Mouse (Mus musculus) midbrain, postnatal 0 days (tissue): ENCODE results near the gene Tyro3. TPM values are rescaled to one million over a fixed set of nuclear protein-coding genes. Genes with fewer than 3 reads are reported as not detected.

Source experiments
- ATAC-seq: fragments of 200-750 bp; cut with Nextera tagmentation; 2 replicates; pipeline ENCODE4 v1.8.0; 2017; ENCODE audit warnings: moderate number of reproducible peaks, mild to moderate bottlenecking, moderate TSS enrichment, moderate library complexity; ENCODE audit not compliant: low FRiP score
- DNase-seq: peaks from one replicate; pipeline ENCODE4 v3.0.0-alpha.2; 2015; ENCODE audit warnings: low spot score
- H3K27ac ChIP-seq: fragments of 300-500 bp; sonication (generic); 2 replicates; pipeline ENCODE4 v1.5.1; 2014; ENCODE audit warnings: low read depth, mild to moderate bottlenecking, low read length, mixed read lengths
- H3K27me3 ChIP-seq: fragments of 300-500 bp; sonication (generic); 2 replicates; pipeline ENCODE4 v1.6.1; 2014; ENCODE audit warnings: low read length, control low read depth, mixed read lengths; ENCODE audit not compliant: insufficient read depth
- H3K36me3 ChIP-seq: fragments of 300-500 bp; sonication (generic); 2 replicates; pipeline ENCODE4 v1.6.1; 2014; ENCODE audit warnings: low read length, control low read depth, mixed read lengths; ENCODE audit not compliant: insufficient read depth
- H3K4me1 ChIP-seq: fragments of 300-500 bp; sonication (generic); 2 replicates; pipeline ENCODE4 v1.6.1; 2014; ENCODE audit warnings: mild to moderate bottlenecking, control low read depth, antibody characterized with exemption, low read length, mixed read lengths; ENCODE audit not compliant: insufficient read depth
- H3K4me2 ChIP-seq: fragments of 300-500 bp; sonication (generic); 2 replicates; pipeline ENCODE4 v1.6.1; 2014; ENCODE audit warnings: low read depth, mild to moderate bottlenecking, low read length, mixed read lengths; ENCODE audit not compliant: poor library complexity, severe bottlenecking
- H3K4me3 ChIP-seq: fragments of 300-500 bp; sonication (generic); 2 replicates; pipeline ENCODE4 v1.5.1; 2014; ENCODE audit warnings: low read depth, mild to moderate bottlenecking, low read length, moderate library complexity
- H3K9ac ChIP-seq: fragments of 300-500 bp; sonication (generic); replicated peaks from 2 replicates; pipeline ENCODE4 v1.6.1; 2014; ENCODE audit warnings: mild to moderate bottlenecking, low read length, moderate library complexity, mixed read lengths; ENCODE audit not compliant: poor library complexity, severe bottlenecking
- H3K9me3 ChIP-seq: fragments of 300-500 bp; sonication (generic); 2 replicates; pipeline ENCODE4 v1.6.1; 2016; ENCODE audit warnings: low read length, control low read depth
- CTCF ChIP-seq: IDR thresholded peaks from 2 replicates; pipeline ENCODE4 v1.5.1; 2016; ENCODE audit warnings: antibody characterized with exemption, mild to moderate bottlenecking
- WGBS: fragments of 180-500 bp; shearing (Covaris S2); extraction: QIAGEN DNeasy Blood & Tissue Kit; methylation state at CpG from one replicate; pipeline ENCODE4 v1.1.7; 2014; 5-methylcytosine and 5-hydroxymethylcytosine counted together
- polyA plus RNA-seq: library from polyadenylated mRNA; unstranded; fragments of >200 nt; fragmentation: Nextera tagmentation; extraction: Ambion mirVana; gene quantifications from 2 replicates; pipeline ENCODE4 v1.2.1, GENCODE M21; 2015
- total RNA-seq: library from RNA; depleted of rRNA; stranded (reverse); fragments of >200 nt; gene quantifications from 2 replicates; pipeline ENCODE4 v1.2.3, GENCODE M21; 2014

Tyro3 gene
- total and polyA plus RNA-seq, 2 experiments from 2014 or later, result 21.3 to 66.3 TPM

DNA sequence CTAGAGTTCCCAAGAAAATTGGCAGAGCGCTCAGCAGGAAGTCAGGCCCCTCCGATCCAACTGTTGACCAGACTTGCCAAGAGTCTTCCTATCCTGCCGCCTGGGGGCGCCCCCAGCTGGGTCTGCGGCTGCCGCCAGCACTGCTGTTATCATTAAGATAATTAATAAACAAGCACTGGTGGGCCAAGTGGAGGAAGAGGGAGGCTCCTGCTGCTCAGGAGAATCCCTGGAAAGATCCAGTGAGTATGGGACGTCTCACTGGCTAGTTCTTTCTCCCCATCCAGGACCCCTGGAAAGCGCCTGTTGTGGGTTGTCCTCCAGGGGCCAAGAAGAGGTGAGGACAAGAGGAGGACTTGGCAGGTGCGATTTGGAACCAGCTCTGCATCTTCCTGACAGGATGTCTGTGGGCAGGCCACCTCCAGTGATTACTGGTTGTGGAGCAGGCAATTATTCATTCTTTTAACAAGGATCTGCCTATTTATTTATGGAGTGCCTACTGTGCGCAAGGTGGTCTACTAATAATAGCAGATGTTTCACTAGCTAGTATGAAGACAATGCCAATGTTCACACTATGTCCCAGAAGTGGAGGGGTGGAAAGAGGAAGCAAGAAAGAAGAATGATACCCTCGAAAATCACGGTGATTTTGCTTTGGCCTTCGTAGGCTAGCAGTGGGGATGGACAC lies 854 bp downstream of the Tyro3 start:
- DNase-seq (peak; percentile 76), ATAC-seq (no peak)
- WGBS, result 14% methylated on average over 13 of the region's 13 CpGs
- Histone ChIP-seq H3K9me3 (no peaks in the 10 kb centered on the region), H3K4me2 (no peak overlapping the region), H3K36me3 (no peaks in the 10 kb centered on the region), H3K4me1 (no peaks in the 10 kb centered on the region), H3K4me3 (peak overlapping the region; percentile 82), H3K27ac (no peak overlapping the region), H3K27me3 (0 out of 2 replicates have a peak, but pooled peaks cover 4% of the 10 kb centered on the region), H3K9ac (no peak overlapping the region)
- peak; percentile 58 for TF ChIP-seq CTCF

DNA sequence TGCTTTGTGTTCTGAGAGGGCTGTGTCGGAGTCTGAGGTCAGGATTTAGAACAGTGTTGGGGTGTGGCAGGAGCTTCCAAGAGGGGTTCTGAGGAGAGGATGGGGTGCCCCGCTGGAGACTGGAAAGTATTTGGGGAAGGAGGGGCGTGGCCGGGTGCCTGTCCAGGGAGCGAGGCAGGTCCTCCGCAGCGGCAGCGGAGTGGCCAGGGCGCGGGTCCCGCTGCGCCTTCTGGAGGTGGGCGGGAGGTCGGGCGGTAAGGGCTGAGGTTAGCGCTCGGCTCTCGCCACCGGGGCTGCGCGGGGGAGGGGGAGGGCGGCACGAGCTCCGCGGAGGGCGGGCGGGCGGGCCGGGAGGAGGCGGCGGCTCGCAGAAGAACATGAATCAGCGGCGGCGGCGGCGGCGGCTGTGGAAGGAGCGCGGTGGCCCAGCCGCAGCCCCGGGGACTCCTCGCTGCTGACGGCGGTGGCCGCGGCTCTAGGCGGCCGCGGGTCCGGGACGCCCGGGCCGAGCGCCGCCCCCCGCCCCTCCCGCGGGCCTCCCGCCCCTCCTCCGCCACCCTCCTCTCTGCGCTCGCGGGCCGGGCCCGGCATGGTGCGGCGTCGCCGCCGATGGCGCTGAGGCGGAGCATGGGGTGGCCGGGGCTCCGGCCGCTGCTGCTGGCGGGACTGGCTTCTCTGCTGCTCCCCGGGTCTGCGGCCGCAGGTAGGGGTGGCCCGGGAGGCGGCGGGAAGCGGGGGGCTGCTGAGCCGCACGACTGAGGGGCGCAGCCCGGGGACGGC lies 1.8 kb downstream of the Tyro3 start:
- Histone ChIP-seq H3K4me1 (no peaks in the 10 kb centered on the region), H3K9me3 (no peaks in the 10 kb centered on the region), H3K27ac (no peak overlapping the region), H3K4me3 (peak overlapping the region; percentile 82), H3K36me3 (no peaks in the 10 kb centered on the region), H3K9ac (peak overlapping the region; percentile 90), H3K4me2 (peak overlapping the region; percentile 96), H3K27me3 (0 out of 2 replicates have a peak, but pooled peaks cover 4% of the 10 kb centered on the region)
- ATAC-seq (peak; percentile 57), DNase-seq (no peak)
- no peak for TF ChIP-seq CTCF
- WGBS, result 0% methylated on average over 46 of the region's 89 CpGs

DNA sequence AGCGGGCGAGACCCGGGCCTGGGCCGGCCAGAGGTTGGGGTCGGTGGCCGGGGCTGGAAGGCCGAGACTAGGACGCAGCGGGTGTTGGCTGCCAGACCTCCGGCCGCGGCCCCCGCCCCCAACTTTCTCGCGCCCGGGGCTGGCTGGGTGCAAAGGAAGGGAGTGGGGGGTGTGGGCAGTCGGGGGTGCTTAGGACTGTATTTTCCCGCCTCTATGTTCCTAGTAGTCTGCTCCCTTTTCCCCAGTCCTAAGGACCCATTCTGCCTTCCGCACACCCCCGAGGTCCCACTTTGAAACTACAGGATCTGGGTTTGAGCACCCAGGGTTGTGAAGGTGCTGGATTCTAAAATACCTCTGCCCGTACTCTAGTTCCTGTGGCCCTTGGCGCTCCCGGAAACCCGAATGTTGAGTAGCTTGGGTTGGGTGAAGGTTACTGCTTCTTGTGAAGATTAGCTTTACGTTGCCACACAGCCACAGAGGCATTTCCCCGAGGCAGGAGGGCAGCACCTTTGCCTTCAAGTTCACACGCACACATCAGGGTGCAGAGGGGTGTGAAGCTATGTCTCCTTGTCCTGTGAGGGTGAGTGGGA lies 2.5 kb downstream of the Tyro3 start:
- H3K4me3 ChIP-seq, result peak overlapping the region; percentile 82
- no peak overlapping the region for H3K27ac ChIP-seq
- H3K27me3 ChIP-seq, result 0 out of 2 replicates have a peak, but pooled peaks cover 4% of the 10 kb centered on the region
- WGBS, result under 1% methylated on average over 21 of the region's 27 CpGs
- no peak for DNase-seq
- H3K9ac ChIP-seq, result peak overlapping the region; percentile 90
- H3K4me1 ChIP-seq, result no peaks in the 10 kb centered on the region
- peak; percentile 29 for ATAC-seq
- TF ChIP-seq CTCF, result no peak
- H3K9me3 ChIP-seq, result no peaks in the 10 kb centered on the region
- H3K36me3 ChIP-seq, result no peaks in the 10 kb centered on the region
- peak overlapping the region; percentile 96 for H3K4me2 ChIP-seq

DNA sequence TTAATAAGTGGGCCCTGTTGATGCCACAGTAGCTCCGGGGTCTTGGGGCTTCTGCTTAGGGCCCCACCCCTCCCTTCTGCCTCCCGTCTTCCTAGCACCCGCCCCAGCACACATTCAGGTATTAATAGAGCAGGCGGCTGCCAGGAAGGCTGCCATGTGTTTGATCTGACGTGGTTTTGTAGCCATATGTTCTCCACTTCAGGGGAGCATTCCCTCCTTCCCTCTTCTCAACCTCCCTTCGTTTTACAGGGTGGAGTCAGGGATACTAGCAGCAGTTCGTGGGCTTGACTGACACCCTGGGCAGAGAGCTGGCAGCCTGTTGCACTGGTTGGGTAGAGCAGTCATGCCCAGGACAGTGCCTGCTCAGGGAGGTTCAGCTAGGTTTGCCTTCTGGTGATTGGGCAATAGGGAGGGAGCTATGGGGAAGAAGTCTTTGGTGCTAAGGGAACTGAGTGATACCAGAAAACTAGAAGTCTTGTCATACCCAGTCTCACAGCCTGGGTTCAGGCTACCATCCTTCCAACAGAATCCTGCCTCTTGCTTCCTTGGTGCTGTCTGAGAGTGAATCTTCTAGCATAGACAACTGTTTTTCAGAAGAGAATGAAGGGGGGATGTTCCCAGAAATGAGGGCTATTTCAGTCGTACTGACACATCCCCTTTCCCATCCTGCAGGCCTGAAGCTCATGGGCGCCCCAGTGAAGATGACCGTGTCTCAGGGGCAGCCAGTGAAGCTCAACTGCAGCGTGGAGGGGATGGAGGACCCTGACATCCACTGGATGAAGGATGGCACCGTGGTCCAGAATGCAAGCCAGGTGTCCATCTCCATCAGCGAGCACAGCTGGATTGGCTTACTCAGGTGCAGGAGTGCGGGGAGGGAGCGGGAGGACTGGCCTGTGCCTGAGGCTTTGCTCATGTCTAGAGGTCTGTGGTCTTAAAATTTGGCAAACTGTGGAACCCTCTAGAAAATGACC lies 3.6 kb downstream of the Tyro3 start:
- Histone ChIP-seq H3K4me1 (no peaks in the 10 kb centered on the region), H3K4me2 (peak overlapping the region; percentile 96), H3K4me3 (peak overlapping the region; percentile 82; the same call in 1 of the 2 replicates), H3K27ac (no peak overlapping the region), H3K36me3 (peaks cover 4% of the 10 kb centered on the region; the same call in 1 of the 2 replicates), H3K9me3 (no peaks in the 10 kb centered on the region), H3K9ac (peak overlapping the region; percentile 90; the same call in 1 of the 2 replicates), H3K27me3 (0 out of 2 replicates have a peak, but pooled peaks cover 4% of the 10 kb centered on the region)
- DNase-seq (no peak), ATAC-seq (no peak)
- TF ChIP-seq CTCF, result no peak
- WGBS, result 46% methylated on average over 15 of the region's 15 CpGs
